Mouse (Mus musculus) thymus, postnatal 10 days (tissue): ENCODE measurements around the gene Dhx57.

Source experiments
- DNase-seq, 2 experiments: peaks; one replicate each; pipeline ENCODE4 v3.0.0; 2021; ENCODE audit warnings: low spot score in 2 of 2

Gene Dhx57

DNA sequence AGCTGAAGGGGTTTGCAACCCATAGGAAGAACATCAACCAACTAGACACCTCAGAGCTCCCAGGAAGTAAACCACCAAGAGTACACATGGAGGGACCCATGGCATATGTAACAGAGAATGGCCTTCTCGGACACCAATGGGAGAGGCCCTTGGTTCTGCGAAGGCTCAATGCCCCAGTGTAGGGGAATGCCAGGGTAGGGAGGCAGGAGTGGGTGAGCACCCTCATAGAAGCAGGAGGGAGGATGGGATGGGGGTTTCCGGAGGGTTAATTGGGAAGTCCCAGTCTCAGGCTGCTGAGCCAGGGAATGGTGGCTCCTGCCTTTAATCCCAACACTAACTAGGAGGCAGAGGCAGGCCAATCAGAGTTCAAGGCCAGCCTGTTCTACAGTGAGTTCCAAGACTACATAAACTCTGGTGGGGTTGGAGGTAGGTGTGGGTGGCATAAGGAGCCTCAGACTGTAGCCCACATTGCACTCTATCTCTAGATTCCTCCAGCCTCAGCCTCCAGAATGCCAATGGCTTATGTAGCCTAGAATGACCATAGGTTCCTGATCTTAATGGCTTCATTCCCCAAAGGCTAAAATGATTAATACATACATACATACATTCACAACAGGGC lies 91.0 kb downstream of the Dhx57 start:
- no peak for DNase-seq

- peak in 1 of 2 experiments; percentile 38 for DNase-seq
These were observed 97.2 kb downstream of the Dhx57 start for GRCm38 (mm10) chr17:80193075-80193474.
